Mouse (Mus musculus) ovary, postnatal 36 days (tissue): ENCODE measurements around the gene Uso1.

Experiments
- DNase-seq: peaks from one replicate; pipeline ENCODE4 v3.0.0; 2022; ENCODE audit warnings: low spot score, mixed read lengths

The Uso1 gene

GRCm38 (mm10) chr5:92196895-92197811 is 59.4 kb downstream of the Uso1 start:
- peak; percentile 50 for DNase-seq

GRCm38 (mm10) chr5:92198266-92198665 is 60.5 kb downstream of the Uso1 start:
- DNase-seq: no peak

- no peak for DNase-seq
These were observed 66.7 kb downstream of the Uso1 start for GRCm38 (mm10) chr5:92204162-92205036.

- no peak for DNase-seq
These were observed 67.4 kb downstream of the Uso1 start for GRCm38 (mm10) chr5:92205184-92205583.

- no peak for DNase-seq
These were observed 68.0 kb downstream of the Uso1 start for GRCm38 (mm10) chr5:92205706-92206105.

- DNase-seq: no peak
These were observed 68.4 kb downstream of the Uso1 start for GRCm38 (mm10) chr5:92206121-92206520.

- no peak for DNase-seq
These were observed 72.5 kb downstream of the Uso1 start for GRCm38 (mm10) chr5:92210205-92210604.

GRCm38 (mm10) chr5:92212231-92212630 is 74.5 kb downstream of the Uso1 start:
- DNase-seq: no peak

GRCm38 (mm10) chr5:92215308-92215707 is 77.6 kb downstream of the Uso1 start, which contains the start of gene U90926:
Gene U90926, minus strand, starts transcription at chr5:92215408.
- DNase-seq: no peak

GRCm38 (mm10) chr5:92218915-92219793 is 81.4 kb downstream of the Uso1 start:
- no peak for DNase-seq

- no peak for DNase-seq
These were observed 82.1 kb downstream of the Uso1 start for GRCm38 (mm10) chr5:92219826-92220225.

GRCm38 (mm10) chr5:92220287-92220902 is 82.7 kb downstream of the Uso1 start:
- no peak for DNase-seq

GRCm38 (mm10) chr5:92227782-92228181 is 90.0 kb downstream of the Uso1 start:
- DNase-seq: no peak

- DNase-seq: no peak
These were observed 91.0 kb downstream of the Uso1 start for GRCm38 (mm10) chr5:92228776-92229175.

GRCm38 (mm10) chr5:92229514-92229913 is 91.8 kb downstream of the Uso1 start:
- no peak for DNase-seq

GRCm38 (mm10) chr5:92230306-92230705 is 92.6 kb downstream of the Uso1 start:
- DNase-seq: no peak

GRCm38 (mm10) chr5:92231836-92232235 is 94.1 kb downstream of the Uso1 start:
- DNase-seq: no peak

GRCm38 (mm10) chr5:92233366-92233765 is 95.6 kb downstream of the Uso1 start:
- no peak for DNase-seq

GRCm38 (mm10) chr5:92234939-92235557 is 97.3 kb downstream of the Uso1 start:
- no peak for DNase-seq

GRCm38 (mm10) chr5:92239333-92240232 is 101.8 kb downstream of the Uso1 start:
- DNase-seq: peak; percentile 66
